ENCODE assay signal across 23 mouse cellular contexts in the genomic region with DNA sequence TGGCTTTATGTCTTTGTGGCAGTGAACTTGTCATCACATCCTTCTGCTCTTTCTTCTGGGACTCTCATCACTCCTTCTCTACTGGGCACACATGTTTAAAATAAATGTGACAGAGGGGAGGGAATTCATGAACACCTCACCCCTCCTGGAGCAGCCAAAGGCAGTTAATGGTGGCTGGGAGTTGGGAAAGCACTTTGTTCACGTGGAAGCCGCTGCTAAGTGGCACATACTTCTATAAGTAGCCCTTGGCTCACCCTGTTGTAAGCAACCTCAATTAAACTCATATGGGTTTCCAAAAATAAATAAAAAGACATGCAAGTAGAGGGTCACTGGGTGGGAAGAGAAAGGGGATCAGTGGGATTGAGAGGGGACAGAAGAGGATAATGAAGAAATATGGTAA.
"Had no signal": no experiment of that assay in that cellular context is flagged by ENCODE, and none has a peak within 500 bp of the region (broad histone marks: within the 10 kb centered on the region; RNA-seq: fewer than 3 reads in every experiment).

No protein-coding gene starts in this region.

- H3K4me2 ChIP-seq: heart, embryonic 13.5 days; heart, embryonic 15.5 days; hindbrain, embryonic 13.5 days; hindbrain, embryonic 15.5 days; kidney, embryonic 15.5 days; limb, embryonic 12.5 days; liver, embryonic 12.5 days had no signal

- DNase-seq: forebrain, postnatal 0 days; gastrocnemius, postnatal 14 days; gastrocnemius, postnatal 36 days; heart, adult 18-20 months; kidney, adult 11 months; kidney, adult 2 months; kidney, adult 9 months; kidney, postnatal 25 days; kidney, postnatal 4 days had no signal

- H3K27ac ChIP-seq: heart, embryonic 10.5 days; heart, embryonic 13.5 days; heart, embryonic 15.5 days; hindbrain, embryonic 13.5 days; hindbrain, embryonic 15.5 days; hindbrain, postnatal 0 days; kidney, embryonic 15.5 days; kidney, postnatal 0 days; layer of hippocampus, adult 2 months; left cerebral cortex, adult 2 months; limb, embryonic 10.5 days; limb, embryonic 12.5 days; liver, embryonic 12.5 days had no signal

- H3K4me3 ChIP-seq: heart, embryonic 10.5 days; heart, embryonic 13.5 days; heart, embryonic 15.5 days; hindbrain, embryonic 13.5 days; hindbrain, embryonic 15.5 days; kidney, embryonic 15.5 days; layer of hippocampus, adult 2 months; left cerebral cortex, adult 2 months; limb, embryonic 10.5 days; limb, embryonic 12.5 days; liver, embryonic 12.5 days had no signal

- H3K36me3 ChIP-seq: heart, embryonic 10.5 days; heart, embryonic 13.5 days; heart, embryonic 15.5 days; hindbrain, embryonic 13.5 days; hindbrain, embryonic 15.5 days; kidney, embryonic 15.5 days; limb, embryonic 10.5 days; limb, embryonic 12.5 days; liver, embryonic 12.5 days had no signal

- H3K9ac ChIP-seq: forebrain, postnatal 0 days; heart, embryonic 13.5 days; heart, embryonic 15.5 days; hindbrain, embryonic 13.5 days; hindbrain, embryonic 15.5 days; kidney, embryonic 15.5 days; limb, embryonic 12.5 days; liver, embryonic 12.5 days had no signal

- H3K4me1 ChIP-seq: heart, embryonic 10.5 days; heart, embryonic 15.5 days; hindbrain, embryonic 13.5 days; hindbrain, embryonic 15.5 days; kidney, embryonic 15.5 days; limb, embryonic 10.5 days; limb, embryonic 12.5 days; liver, embryonic 12.5 days had no signal

- ATAC-seq: forebrain, postnatal 0 days; hindbrain, postnatal 0 days; intestine, embryonic 16.5 days; liver, embryonic 12.5 days had no signal

- H3K27me3 ChIP-seq: heart, embryonic 13.5 days; heart, embryonic 15.5 days; hindbrain, embryonic 13.5 days; hindbrain, embryonic 15.5 days; kidney, embryonic 15.5 days; limb, embryonic 12.5 days; liver, embryonic 12.5 days had no signal

- H3K9me3 ChIP-seq: heart, embryonic 10.5 days; heart, embryonic 13.5 days; heart, embryonic 15.5 days; hindbrain, embryonic 13.5 days; hindbrain, embryonic 15.5 days; kidney, embryonic 15.5 days; limb, embryonic 10.5 days; limb, embryonic 12.5 days; liver, embryonic 12.5 days had no signal
